Mouse (Mus musculus): ENCODE data around the gene Cst6. TPM values are rescaled to one million over a fixed set of nuclear protein-coding genes. Genes with fewer than 3 reads are reported as not detected.

Gene Cst6
- polyA plus RNA-seq, 1 experiment from 2014 or later, result 0.69 TPM

DNA sequence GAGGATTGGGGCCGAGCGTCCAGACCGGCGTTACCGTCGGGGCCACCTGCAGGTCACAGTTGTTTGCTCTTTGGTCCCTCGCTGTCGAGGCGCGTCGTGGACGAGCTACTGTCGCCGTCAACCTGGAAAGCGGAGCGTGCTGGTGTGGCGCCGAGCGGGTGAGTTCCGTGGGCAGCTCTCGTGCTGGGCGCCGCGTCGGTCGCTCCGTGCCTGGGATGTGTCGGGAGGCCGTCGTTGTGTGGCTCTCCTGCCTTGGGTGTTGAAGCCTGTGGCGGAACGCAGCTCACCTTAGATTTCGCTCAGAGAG, 17.6 kb upstream of the Cst6 start, which contains the start of gene Banf1:
Banf1 (minus strand) TSS at position 116 of the 307 bp plus-strand sequence.
- Histone ChIP-seq H3K4me3 (ENCODE audit: low read depth, low read length) (peak within 1 kb of the TSS; percentile 97), H3K4me2 (ENCODE audit: low read depth, low read length) (peak within 1 kb of the TSS; percentile 79), H3K27ac (replicated peaks; ENCODE audit: low read depth, low read length) (peak within 1 kb of the TSS; percentile 57), H3K4me1 (ENCODE audit: control insufficient read depth, insufficient read depth, low read length) (no peaks in the 10 kb centered on the region; the same call in none of the 2 replicates), H3K9me3 (replicated peaks; ENCODE audit: control insufficient read depth, low read length) (no peaks in the 10 kb centered on the region), H3K9ac (replicated peaks; ENCODE audit: low read length) (peak within 1 kb of the TSS; percentile 73), H3K36me3 (replicated peaks; ENCODE audit: control insufficient read depth, insufficient read depth, low read depth, low read length) (peaks cover 21% of the 10 kb centered on the region), H3K27me3 (ENCODE audit: control insufficient read depth, insufficient read depth, low read length) (no peaks in the 10 kb centered on the region)
- under 1% methylated on average over 33 of the region's 33 CpGs for WGBS
- ATAC-seq (replicated peaks; ENCODE audit: insufficient number of reproducible peaks, low FRiP score, low TSS enrichment, low read depth) (0 out of 2 replicates have a peak, but pooled peaks have one; percentile 1), DNase-seq (ENCODE audit: low spot score) (no peak)

GRCm38 (mm10) chr19:5366175-5367052, 17.0 kb upstream of the Cst6 start, which contains the start of gene Eif1ad:
Gene Eif1ad (plus strand): TSS chr19:5366741.
- no peaks in the 10 kb centered on the region for H3K27me3 ChIP-seq (ENCODE audit: control insufficient read depth, insufficient read depth, low read length)
- WGBS, result 1% methylated on average over 84 of the region's 92 CpGs
- peaks cover 17% of the 10 kb centered on the region for H3K36me3 ChIP-seq (replicated peaks; ENCODE audit: control insufficient read depth, insufficient read depth, low read depth, low read length)
- no peaks in the 10 kb centered on the region for H3K9me3 ChIP-seq (replicated peaks; ENCODE audit: control insufficient read depth, low read length)
- peak within 1 kb of the TSS; percentile 73 for H3K9ac ChIP-seq (replicated peaks; ENCODE audit: low read length)
- H3K4me2 ChIP-seq (ENCODE audit: low read depth, low read length), result peak within 1 kb of the TSS; percentile 79
- DNase-seq (ENCODE audit: low spot score) (peak; percentile 99), ATAC-seq (replicated peaks; ENCODE audit: insufficient number of reproducible peaks, low FRiP score, low TSS enrichment, low read depth) (peak; percentile 94)
- peak within 1 kb of the TSS; percentile 97 for H3K4me3 ChIP-seq (ENCODE audit: low read depth, low read length)
- peak within 1 kb of the TSS; percentile 57 for H3K27ac ChIP-seq (replicated peaks; ENCODE audit: low read depth, low read length)
- H3K4me1 ChIP-seq (ENCODE audit: control insufficient read depth, insufficient read depth, low read length), result no peaks in the 10 kb centered on the region; the same call in none of the 2 replicates

GRCm38 (mm10) chr19:5365751-5366150, 16.4 kb upstream of the Cst6 start:
- peaks cover 17% of the 10 kb centered on the region for H3K36me3 ChIP-seq (replicated peaks; ENCODE audit: control insufficient read depth, insufficient read depth, low read depth, low read length)
- H3K9ac ChIP-seq (replicated peaks; ENCODE audit: low read length), result peak overlapping the region; percentile 73
- no peaks in the 10 kb centered on the region for H3K27me3 ChIP-seq (ENCODE audit: control insufficient read depth, insufficient read depth, low read length)
- H3K27ac ChIP-seq (replicated peaks; ENCODE audit: low read depth, low read length), result 0 out of 2 replicates have a peak overlapping the region, but pooled peaks have one; percentile 57
- H3K4me1 ChIP-seq (ENCODE audit: control insufficient read depth, insufficient read depth, low read length), result no peaks in the 10 kb centered on the region; the same call in none of the 2 replicates
- ATAC-seq (replicated peaks; ENCODE audit: insufficient number of reproducible peaks, low FRiP score, low TSS enrichment, low read depth), result no peak; the same call in 1 of the 2 replicates
- H3K4me3 ChIP-seq (ENCODE audit: low read depth, low read length), result peak overlapping the region; percentile 97
- no peaks in the 10 kb centered on the region for H3K9me3 ChIP-seq (replicated peaks; ENCODE audit: control insufficient read depth, low read length)
- 23% methylated on average over 11 of the region's 11 CpGs for WGBS
- no peak for DNase-seq (ENCODE audit: low spot score)
- H3K4me2 ChIP-seq (ENCODE audit: low read depth, low read length), result peak overlapping the region; percentile 73

- H3K27me3 ChIP-seq (ENCODE audit: control insufficient read depth, insufficient read depth, low read length), result no peaks in the 10 kb centered on the region
- no peaks in the 10 kb centered on the region for H3K9me3 ChIP-seq (replicated peaks; ENCODE audit: control insufficient read depth, low read length)
- H3K4me2 ChIP-seq (ENCODE audit: low read depth, low read length), result no peak overlapping the region
- H3K36me3 ChIP-seq (replicated peaks; ENCODE audit: control insufficient read depth, insufficient read depth, low read depth, low read length), result peaks cover 6% of the 10 kb centered on the region
- 80% methylated on average over 2 of the region's 2 CpGs for WGBS
- H3K9ac ChIP-seq (replicated peaks; ENCODE audit: low read length), result no peak overlapping the region
- no peak for ATAC-seq (replicated peaks; ENCODE audit: insufficient number of reproducible peaks, low FRiP score, low TSS enrichment, low read depth)
- no peaks in the 10 kb centered on the region; the same call in none of the 2 replicates for H3K4me1 ChIP-seq (ENCODE audit: control insufficient read depth, insufficient read depth, low read length)
- no peak for DNase-seq (ENCODE audit: low spot score)
- no peak overlapping the region for H3K27ac ChIP-seq (replicated peaks; ENCODE audit: low read depth, low read length)
- H3K4me3 ChIP-seq (ENCODE audit: low read depth, low read length), result no peak overlapping the region
These were observed 14.8 kb upstream of the Cst6 start for GRCm38 (mm10) chr19:5364124-5364523.

DNA sequence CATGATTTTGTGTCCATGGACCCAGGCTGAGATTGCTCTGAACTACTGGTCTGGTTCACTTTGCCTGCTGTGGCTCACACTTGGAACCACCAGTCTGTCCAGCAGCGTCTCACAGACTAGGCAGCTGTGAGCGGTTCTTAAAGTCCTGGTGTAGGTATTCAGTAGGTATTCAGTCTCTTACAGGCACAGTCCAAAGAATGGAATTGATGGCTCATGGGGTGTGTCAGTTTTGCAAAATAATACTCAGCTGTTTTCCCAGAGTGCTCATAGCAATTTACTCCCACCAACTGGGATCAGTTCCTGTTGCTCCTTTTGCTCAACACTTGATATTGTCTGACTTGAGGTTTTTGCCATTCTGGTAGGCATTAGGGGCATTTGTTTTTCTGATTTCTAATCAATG, 12.8 kb upstream of the Cst6 start:
- Histone ChIP-seq H3K4me3 (ENCODE audit: low read depth, low read length) (no peak overlapping the region), H3K9ac (replicated peaks; ENCODE audit: low read length) (no peak overlapping the region), H3K4me2 (ENCODE audit: low read depth, low read length) (no peak overlapping the region), H3K36me3 (replicated peaks; ENCODE audit: control insufficient read depth, insufficient read depth, low read depth, low read length) (peaks cover 3% of the 10 kb centered on the region), H3K4me1 (ENCODE audit: control insufficient read depth, insufficient read depth, low read length) (no peaks in the 10 kb centered on the region), H3K9me3 (replicated peaks; ENCODE audit: control insufficient read depth, low read length) (no peaks in the 10 kb centered on the region), H3K27ac (replicated peaks; ENCODE audit: low read depth, low read length) (no peak overlapping the region), H3K27me3 (ENCODE audit: control insufficient read depth, insufficient read depth, low read length) (no peaks in the 10 kb centered on the region)
- DNase-seq (ENCODE audit: low spot score) (no peak), ATAC-seq (replicated peaks; ENCODE audit: insufficient number of reproducible peaks, low FRiP score, low TSS enrichment, low read depth) (no peak)
- WGBS, result 88% methylated on average over 2 of the region's 2 CpGs

DNA sequence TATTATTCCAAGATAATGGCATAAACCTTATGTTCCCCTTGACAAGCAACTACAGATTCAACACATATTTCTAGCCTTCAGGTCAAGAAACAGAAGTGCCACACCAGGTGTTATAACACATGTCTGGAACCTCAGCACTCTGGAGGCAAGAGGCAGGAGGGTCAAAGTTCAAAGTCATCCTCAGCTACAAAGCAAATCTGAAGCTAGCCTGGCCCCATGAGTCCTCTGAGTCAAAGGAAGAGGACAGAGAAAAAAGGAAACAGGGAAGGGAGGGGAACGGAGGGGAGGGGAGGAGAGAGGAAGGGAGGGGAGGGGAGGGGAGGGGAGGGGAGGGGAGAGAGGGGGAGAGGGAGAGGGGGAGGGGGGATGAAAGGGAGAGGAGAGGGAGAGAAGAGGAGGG, 6.7 kb upstream of the Cst6 start:
- no CpG with 5 or more reads among the region's 1 CpGs for WGBS
- H3K9me3 ChIP-seq (replicated peaks; ENCODE audit: control insufficient read depth, low read length), result no peaks in the 10 kb centered on the region

DNA sequence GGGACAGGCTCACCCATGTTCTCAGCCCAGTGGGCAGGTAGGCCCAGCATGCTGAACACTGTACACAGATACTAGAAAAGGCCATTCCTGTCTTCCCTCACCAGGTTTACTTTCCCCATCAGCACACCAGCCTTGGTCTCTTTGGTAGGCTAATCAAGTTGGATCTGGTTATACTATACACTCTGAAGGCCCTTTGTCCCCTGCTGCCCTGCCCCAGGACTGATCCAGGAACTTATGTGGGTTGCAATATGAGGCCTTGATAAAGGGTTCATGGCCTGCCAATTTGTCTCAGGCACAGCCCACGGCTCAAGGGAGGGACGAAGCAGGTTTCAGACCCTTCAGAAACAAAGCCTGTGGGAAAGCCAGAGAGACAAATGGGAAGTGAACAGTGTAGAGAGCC, 4.2 kb upstream of the Cst6 start:
- Histone ChIP-seq H3K4me1 (ENCODE audit: control insufficient read depth, insufficient read depth, low read length) (no peaks in the 10 kb centered on the region), H3K27me3 (ENCODE audit: control insufficient read depth, insufficient read depth, low read length) (no peaks in the 10 kb centered on the region), H3K9me3 (replicated peaks; ENCODE audit: control insufficient read depth, low read length) (no peaks in the 10 kb centered on the region), H3K4me2 (ENCODE audit: low read depth, low read length) (no peak overlapping the region), H3K36me3 (replicated peaks; ENCODE audit: control insufficient read depth, insufficient read depth, low read depth, low read length) (no peaks in the 10 kb centered on the region), H3K9ac (replicated peaks; ENCODE audit: low read length) (no peak overlapping the region), H3K4me3 (ENCODE audit: low read depth, low read length) (no peak overlapping the region), H3K27ac (replicated peaks; ENCODE audit: low read depth, low read length) (no peak overlapping the region)
- no peak for ATAC-seq (replicated peaks; ENCODE audit: insufficient number of reproducible peaks, low FRiP score, low TSS enrichment, low read depth)
- no peak for DNase-seq (ENCODE audit: low spot score)
- WGBS, result 75% methylated on average over 2 of the region's 2 CpGs

More for the DNA sequence above, 6.7 kb upstream of the Cst6 start:
- no peak for DNase-seq (ENCODE audit: low spot score)
- no peak overlapping the region for H3K9ac ChIP-seq (replicated peaks; ENCODE audit: low read length)
- ATAC-seq (replicated peaks; ENCODE audit: insufficient number of reproducible peaks, low FRiP score, low TSS enrichment, low read depth), result no peak
- no peaks in the 10 kb centered on the region for H3K27me3 ChIP-seq (ENCODE audit: control insufficient read depth, insufficient read depth, low read length)
- H3K4me1 ChIP-seq (ENCODE audit: control insufficient read depth, insufficient read depth, low read length), result no peaks in the 10 kb centered on the region
- no peak overlapping the region for H3K27ac ChIP-seq (replicated peaks; ENCODE audit: low read depth, low read length)
- no peaks in the 10 kb centered on the region for H3K36me3 ChIP-seq (replicated peaks; ENCODE audit: control insufficient read depth, insufficient read depth, low read depth, low read length)
- H3K4me2 ChIP-seq (ENCODE audit: low read depth, low read length), result no peak overlapping the region
- H3K4me3 ChIP-seq (ENCODE audit: low read depth, low read length), result no peak overlapping the region
